Mouse (Mus musculus) liver, embryonic 14.5 days (tissue): ENCODE data around the gene Atg13.

Experiments used
- CTCF ChIP-seq: IDR thresholded peaks from 2 replicates; pipeline ENCODE4 v1.5.1; 2016; ENCODE audit warnings: antibody characterized with exemption, low read depth, control low read depth
- EP300 ChIP-seq: IDR thresholded peaks from 2 replicates; pipeline ENCODE4 v1.6.1; 2016; ENCODE audit warnings: antibody characterized with exemption, low read depth

DNA sequence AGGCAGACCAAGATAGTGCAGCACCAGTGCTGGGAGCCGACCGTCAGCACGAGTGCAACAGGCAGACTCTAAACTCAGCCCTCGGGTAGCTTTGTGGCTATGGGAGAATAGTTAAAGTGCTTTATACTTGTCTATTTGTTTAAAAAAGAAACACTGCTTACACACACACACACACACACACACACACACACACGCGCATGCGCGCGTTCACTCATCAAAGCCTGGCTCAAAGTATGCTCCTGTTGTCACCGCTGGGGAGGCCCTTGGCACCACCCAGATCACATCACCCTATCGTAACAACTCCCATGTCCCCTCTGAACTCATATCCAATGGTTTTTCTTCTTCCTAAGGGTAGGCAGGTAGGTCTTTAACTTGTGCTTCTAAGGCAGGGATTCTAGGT, 66.4 kb downstream of the Atg13 start:
- TF ChIP-seq CTCF (no peak), EP300 (no peak)
